Mouse (Mus musculus) neural tube, embryonic 12.5 days (tissue): Measurements from ENCODE around the gene P2ry6. TPM values are rescaled to one million over a fixed set of nuclear protein-coding genes. Genes with fewer than 3 reads are reported as not detected.

Source experiments
- ATAC-seq: fragments of 200-750 bp; cut with Nextera tagmentation; 2 replicates; pipeline ENCODE4 v1.8.0; 2017; ENCODE audit warnings: low read depth, mild to moderate bottlenecking, moderate TSS enrichment, moderate library complexity; ENCODE audit not compliant: low FRiP score
- H3K27ac ChIP-seq: fragments of 300-500 bp; sonication (generic); 2 replicates; pipeline ENCODE4 v1.5.1; 2016
- H3K27me3 ChIP-seq: fragments of 300-500 bp; sonication (generic); replicated peaks from 2 replicates; pipeline ENCODE4 v1.6.1; 2016; ENCODE audit warnings: mild to moderate bottlenecking
- H3K36me3 ChIP-seq: fragments of 300-500 bp; sonication (generic); 2 replicates; pipeline ENCODE4 v1.6.1; 2016; ENCODE audit warnings: mild to moderate bottlenecking
- H3K4me1 ChIP-seq: fragments of 300-500 bp; sonication (generic); 2 replicates; pipeline ENCODE4 v1.6.1; 2016
- H3K4me2 ChIP-seq: fragments of 300-500 bp; sonication (generic); replicated peaks from 2 replicates; pipeline ENCODE4 v1.6.1; 2016; ENCODE audit warnings: mild to moderate bottlenecking
- H3K4me3 ChIP-seq: fragments of 300-500 bp; sonication (generic); 2 replicates; pipeline ENCODE4 v1.5.1; 2016
- H3K9ac ChIP-seq: fragments of 300-500 bp; sonication (generic); 2 replicates; pipeline ENCODE4 v1.6.1; 2016; ENCODE audit warnings: mild to moderate bottlenecking
- H3K9me3 ChIP-seq: fragments of 300-500 bp; sonication (generic); 2 replicates; pipeline ENCODE4 v1.6.1; 2016; ENCODE audit warnings: mild to moderate bottlenecking
- WGBS: fragments of 180-500 bp; shearing (Covaris S2); methylation state at CpG from one replicate; pipeline ENCODE4 v1.1.7; 2016; 5-methylcytosine and 5-hydroxymethylcytosine counted together
- polyA plus RNA-seq: library from polyadenylated mRNA; unstranded; fragments of >200 nt; fragmentation: Nextera tagmentation; extraction: Ambion mirVana; gene quantifications from 2 replicates; pipeline ENCODE4 v1.2.1, GENCODE M21; 2016

Gene P2ry6
- polyA plus RNA-seq, 1 experiment from 2014 or later = 3.3 TPM

DNA sequence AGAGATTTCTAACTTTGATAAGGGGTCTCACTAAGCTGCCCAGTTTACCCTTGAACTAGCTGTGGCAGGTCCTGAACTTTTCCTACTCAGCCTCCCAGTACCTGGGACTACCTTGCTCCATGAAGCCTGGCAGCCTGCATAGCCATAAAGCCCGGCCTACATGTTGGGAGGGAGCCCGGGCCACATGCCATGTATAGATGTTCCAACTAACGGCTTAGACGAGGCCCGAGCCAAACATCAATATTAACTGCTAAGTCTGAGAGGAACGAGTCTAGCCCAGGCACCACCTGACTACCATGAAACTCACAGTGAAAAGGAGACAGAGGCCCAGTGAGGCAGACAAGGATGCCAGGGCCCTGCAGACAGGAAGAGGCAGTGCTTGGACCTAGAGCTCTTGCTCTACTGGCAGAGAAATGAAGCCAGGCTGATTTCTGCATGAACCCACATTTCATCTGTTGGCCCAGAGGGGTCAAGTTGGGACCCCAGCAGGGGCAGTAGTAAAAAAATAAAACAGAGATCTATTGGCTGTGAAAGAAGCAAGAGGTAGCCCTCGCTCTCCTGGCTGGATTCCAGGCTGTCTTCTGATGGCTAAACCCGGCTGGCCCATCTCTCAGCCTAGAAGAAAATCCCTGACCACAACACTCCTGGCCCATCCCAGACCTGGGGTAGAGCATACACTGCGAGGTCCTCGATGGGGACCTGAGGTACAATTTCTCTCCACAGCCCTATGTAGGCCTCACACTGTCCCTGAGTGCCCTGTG lies 68.2 kb downstream of the P2ry6 start:
- 90% methylated on average over 10 of the region's 10 CpGs for WGBS
- no peaks in the 10 kb centered on the region for H3K27me3 ChIP-seq
- no peak for ATAC-seq

GRCm38 (mm10) chr7:100905037-100905436 lies 69.4 kb downstream of the P2ry6 start:
- H3K27me3 ChIP-seq = no peaks in the 10 kb centered on the region
- no peak overlapping the region for H3K4me2 ChIP-seq
- no peak overlapping the region for H3K27ac ChIP-seq
- H3K4me1 ChIP-seq = peaks cover 11% of the 10 kb centered on the region; the same call in 1 of the 2 replicates
- H3K9ac ChIP-seq = no peak overlapping the region
- no peak for ATAC-seq
- no peaks in the 10 kb centered on the region for H3K9me3 ChIP-seq
- H3K4me3 ChIP-seq = no peak overlapping the region
- WGBS = 92% methylated on average over 7 of the region's 7 CpGs
- no peaks in the 10 kb centered on the region for H3K36me3 ChIP-seq

More for the DNA sequence above, 68.2 kb downstream of the P2ry6 start:
- Histone ChIP-seq H3K9ac (no peak overlapping the region), H3K27ac (no peak overlapping the region), H3K4me2 (no peak overlapping the region), H3K9me3 (no peaks in the 10 kb centered on the region), H3K4me3 (no peak overlapping the region), H3K4me1 (peaks cover 16% of the 10 kb centered on the region), H3K36me3 (no peaks in the 10 kb centered on the region)

DNA sequence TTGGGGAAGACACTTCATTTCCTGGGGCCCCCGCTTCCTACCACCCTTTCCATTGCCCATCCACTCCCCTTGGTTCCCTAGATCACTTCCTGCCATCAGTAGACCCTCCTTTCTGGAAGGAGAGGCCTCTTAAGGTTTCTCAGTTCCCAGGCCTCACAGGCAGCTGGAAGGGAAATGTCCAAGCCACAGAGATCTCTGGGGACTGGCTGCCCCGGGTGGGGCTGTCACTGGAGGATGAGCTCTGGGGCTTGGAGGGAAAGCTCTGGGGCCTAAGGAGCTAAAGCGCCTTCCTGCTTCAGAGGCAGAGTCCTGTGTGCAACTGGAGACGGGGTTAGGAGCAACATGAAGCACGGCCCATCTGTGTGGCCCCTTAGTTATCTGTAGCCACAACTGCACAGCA lies 69.8 kb downstream of the P2ry6 start:
- Histone ChIP-seq H3K27ac (no peak overlapping the region), H3K9me3 (no peaks in the 10 kb centered on the region), H3K4me2 (no peak overlapping the region), H3K36me3 (no peaks in the 10 kb centered on the region), H3K9ac (no peak overlapping the region), H3K27me3 (no peaks in the 10 kb centered on the region), H3K4me1 (peaks cover 11% of the 10 kb centered on the region; the same call in 1 of the 2 replicates), H3K4me3 (no peak overlapping the region)
- WGBS = 87% methylated on average over 5 of the region's 5 CpGs
- no peak for ATAC-seq

- 77% methylated on average over 9 of the region's 9 CpGs for WGBS
- 0 out of 2 replicates have a peak, but pooled peaks have one; percentile 17 for ATAC-seq
Observed at GRCm38 (mm10) chr7:100902451-100903137, 71.9 kb downstream of the P2ry6 start.

GRCm38 (mm10) chr7:100897828-100898227 lies 76.6 kb downstream of the P2ry6 start:
- no peaks in the 10 kb centered on the region for H3K27me3 ChIP-seq
- no peak overlapping the region for H3K27ac ChIP-seq
- no peak overlapping the region for H3K4me3 ChIP-seq
- no peak for ATAC-seq
- H3K4me1 ChIP-seq = peaks cover 25% of the 10 kb centered on the region
- no peaks in the 10 kb centered on the region; the same call in 1 of the 2 replicates for H3K36me3 ChIP-seq
- H3K4me2 ChIP-seq = no peak overlapping the region
- 85% methylated on average over 5 of the region's 5 CpGs for WGBS
- H3K9me3 ChIP-seq = no peaks in the 10 kb centered on the region
- no peak overlapping the region for H3K9ac ChIP-seq

More at GRCm38 (mm10) chr7:100902451-100903137, 71.9 kb downstream of the P2ry6 start:
- no peak overlapping the region for H3K27ac ChIP-seq
- no peak overlapping the region for H3K4me3 ChIP-seq
- H3K36me3 ChIP-seq = no peaks in the 10 kb centered on the region; the same call in 1 of the 2 replicates
- H3K4me1 ChIP-seq = peaks cover 2% of the 10 kb centered on the region; the same call in 1 of the 2 replicates
- no peaks in the 10 kb centered on the region for H3K9me3 ChIP-seq
- H3K27me3 ChIP-seq = no peaks in the 10 kb centered on the region
- no peak overlapping the region for H3K9ac ChIP-seq
- H3K4me2 ChIP-seq = no peak overlapping the region

GRCm38 (mm10) chr7:100894833-100895226 lies 79.6 kb downstream of the P2ry6 start:
- H3K27ac ChIP-seq = no peak overlapping the region
- 7% methylated on average over 12 of the region's 12 CpGs for WGBS

GRCm38 (mm10) chr7:100894057-100894832 lies 80.2 kb downstream of the P2ry6 start:
- ATAC-seq = peak; percentile 74
- no peaks in the 10 kb centered on the region for H3K9me3 ChIP-seq
- H3K4me2 ChIP-seq = peak overlapping the region; percentile 94
- no peak overlapping the region for H3K27ac ChIP-seq
- H3K27me3 ChIP-seq = no peaks in the 10 kb centered on the region
- peak overlapping the region; percentile 75 for H3K9ac ChIP-seq
- peaks cover 28% of the 10 kb centered on the region for H3K4me1 ChIP-seq
- WGBS = 3% methylated on average over 52 of the region's 53 CpGs
- H3K4me3 ChIP-seq = peak overlapping the region; percentile 54
- peaks cover 10% of the 10 kb centered on the region for H3K36me3 ChIP-seq

More at GRCm38 (mm10) chr7:100894833-100895226, 79.6 kb downstream of the P2ry6 start:
- Histone ChIP-seq H3K9me3 (no peaks in the 10 kb centered on the region), H3K27me3 (no peaks in the 10 kb centered on the region), H3K4me1 (peaks cover 28% of the 10 kb centered on the region), H3K4me2 (peak overlapping the region; percentile 94), H3K9ac (peak overlapping the region; percentile 75), H3K36me3 (peaks cover 4% of the 10 kb centered on the region), H3K4me3 (peak overlapping the region; percentile 54)
- peak; percentile 61 for ATAC-seq

DNA sequence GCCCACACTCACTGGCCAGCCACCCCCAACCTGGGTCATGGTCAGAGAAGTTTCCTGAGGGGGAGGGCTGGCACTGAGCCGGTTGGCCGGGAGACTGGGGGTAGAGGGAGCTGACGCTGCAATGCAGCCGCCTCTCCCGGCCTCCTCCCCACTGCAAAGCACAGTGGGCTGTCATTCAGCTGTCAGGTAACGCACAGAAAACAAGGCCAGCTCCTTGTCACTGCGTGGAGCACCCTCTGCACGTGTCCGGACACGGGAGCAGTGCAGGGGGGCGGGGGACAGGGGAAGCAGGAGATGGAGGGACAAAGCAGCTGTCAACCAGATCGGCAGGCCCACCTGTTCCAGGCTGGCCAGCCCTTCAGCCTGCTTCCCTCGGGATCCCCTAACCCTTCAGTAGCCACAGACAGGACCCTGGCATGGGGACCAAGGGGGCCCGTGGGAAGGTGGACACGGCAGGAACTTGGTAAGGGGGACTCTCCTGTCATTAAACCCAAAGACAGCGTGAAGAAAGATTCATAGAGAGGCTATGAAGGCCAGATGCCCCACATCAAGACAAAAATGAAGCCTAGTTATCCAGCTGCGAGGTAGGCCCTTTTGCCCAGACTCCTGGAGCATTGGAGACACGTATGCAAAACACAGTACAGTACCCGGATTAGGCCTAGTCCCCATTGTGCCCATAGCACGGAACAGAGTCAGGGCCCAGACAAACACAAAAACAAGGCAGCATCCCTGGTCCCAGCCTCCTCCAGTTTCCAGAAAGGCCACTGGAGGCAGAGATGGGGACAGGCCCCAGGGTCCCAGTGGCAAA lies 81.0 kb downstream of the P2ry6 start:
- peak overlapping the region; percentile 37; the same call in 1 of the 2 replicates for H3K27ac ChIP-seq
- peak overlapping the region; percentile 75; the same call in 1 of the 2 replicates for H3K9ac ChIP-seq
- WGBS = 65% methylated on average over 20 of the region's 20 CpGs
- H3K4me3 ChIP-seq = no peak overlapping the region
- H3K4me2 ChIP-seq = peak overlapping the region; percentile 94
- peaks cover 15% of the 10 kb centered on the region for H3K36me3 ChIP-seq
- H3K27me3 ChIP-seq = no peaks in the 10 kb centered on the region
- H3K4me1 ChIP-seq = peaks cover 28% of the 10 kb centered on the region
- no peaks in the 10 kb centered on the region for H3K9me3 ChIP-seq
- ATAC-seq = 0 out of 2 replicates have a peak, but pooled peaks have one; percentile 5

Other genes with a start within 250 kb of the P2ry6 start
- gene Relt, start 111.2 kb downstream of the P2ry6 start, polyA plus RNA-seq = 3.7 and 3.9 TPM in 2 replicates
- gene Arhgef17, start 42.5 kb downstream of the P2ry6 start, polyA plus RNA-seq = 7.1 and 7.9 TPM in 2 replicates
- gene P2ry2, start 38.2 kb upstream of the P2ry6 start, polyA plus RNA-seq = 0.77 and 1.0 TPM in 2 replicates
- gene Fchsd2, start 118.2 kb upstream of the P2ry6 start, polyA plus RNA-seq = 34.6 and 36.5 TPM in 2 replicates